Mouse (Mus musculus) cerebellum, adult 8-10 months (tissue): ENCODE measurements at regions not wholly inside any gene's neighbourhood (a gene's known extent, or its start where the extent isn't known, plus 50 kb on each side); places are given as distances from the start of the nearest gene placed in this dataset.

Experiments
- DNase-seq: peaks from one replicate; pipeline ENCODE4 v3.0.0; 2022

GRCm38 (mm10) chr6:107629376-107629775 lies 99.8 kb downstream of the Lrrn1 start:
- DNase-seq = no peak

GRCm38 (mm10) chr6:107645751-107646150 lies 116.2 kb downstream of the Lrrn1 start:
- no peak for DNase-seq

- no peak for DNase-seq
Measured at GRCm38 (mm10) chr6:107653840-107654523, 124.4 kb downstream of the Lrrn1 start.

GRCm38 (mm10) chr6:107657805-107658204 lies 128.2 kb downstream of the Lrrn1 start:
- no peak for DNase-seq

GRCm38 (mm10) chr6:107661009-107661764 lies 131.6 kb downstream of the Lrrn1 start:
- no peak for DNase-seq

- no peak for DNase-seq
Measured at GRCm38 (mm10) chr6:107699298-107699697, 169.7 kb downstream of the Lrrn1 start.

GRCm38 (mm10) chr6:107708185-107708584 lies 178.6 kb downstream of the Lrrn1 start:
- no peak for DNase-seq

GRCm38 (mm10) chr6:107708608-107709007 lies 179.0 kb downstream of the Lrrn1 start:
- no peak for DNase-seq

- peak; percentile 32 for DNase-seq
Measured at GRCm38 (mm10) chr6:107710360-107710759, 180.8 kb downstream of the Lrrn1 start.

GRCm38 (mm10) chr6:107711181-107712087 lies 181.9 kb downstream of the Lrrn1 start:
- DNase-seq = no peak

GRCm38 (mm10) chr6:107713051-107713450 lies 183.5 kb downstream of the Lrrn1 start:
- DNase-seq = no peak

GRCm38 (mm10) chr6:107717194-107717593 lies 187.6 kb downstream of the Lrrn1 start:
- DNase-seq = no peak

- no peak for DNase-seq
Measured at GRCm38 (mm10) chr6:107730294-107730693, 200.7 kb downstream of the Lrrn1 start.

- DNase-seq = no peak
Measured at GRCm38 (mm10) chr6:107734773-107735172, 205.2 kb downstream of the Lrrn1 start.

- no peak for DNase-seq
Measured at GRCm38 (mm10) chr6:107749111-107749736, 219.7 kb downstream of the Lrrn1 start.

- DNase-seq = no peak
Measured at GRCm38 (mm10) chr6:107749794-107750193, 220.2 kb downstream of the Lrrn1 start.

- DNase-seq = no peak
Measured at GRCm38 (mm10) chr6:107752156-107752555, 222.6 kb downstream of the Lrrn1 start.

- DNase-seq = no peak
Measured at GRCm38 (mm10) chr6:107755158-107755557, 225.6 kb downstream of the Lrrn1 start.

- no peak for DNase-seq
Measured at GRCm38 (mm10) chr6:107770834-107771470, 241.4 kb downstream of the Lrrn1 start.

- no peak for DNase-seq
Measured at GRCm38 (mm10) chr6:107784998-107785397, 255.4 kb downstream of the Lrrn1 start.

- DNase-seq = no peak
Measured at GRCm38 (mm10) chr6:107788224-107788893, 258.8 kb downstream of the Lrrn1 start.

GRCm38 (mm10) chr6:107797845-107798244 lies 267.0 kb upstream of the Setmar start:
- no peak for DNase-seq
